ENCODE assay signal across 12 mouse cellular contexts in genomic region chr15:77581681-77582080, GRCm38 (mm10). TPM values are rescaled to one million over a fixed set of nuclear protein-coding genes. Genes with fewer than 3 reads are reported as not detected.
A peak's percentile ranks its signal among the peaks of the same experiment; 100 is the strongest.
DNase-seq lines count a peak whose midpoint lies in the region; ATAC-seq and TF ChIP-seq lines count a peak whose summit lies in the region.
"Had no signal": no experiment of that assay in that cellular context is flagged by ENCODE, and none has a peak within 500 bp of the region (broad histone marks: within the 10 kb centered on the region; RNA-seq: fewer than 3 reads in every experiment).

No protein-coding gene starts in this region.

- WGBS in hindbrain, embryonic 13.5 days = 45% methylated on average over 1 of the region's 1 CpGs
- WGBS in hindbrain, embryonic 14.5 days = 28% methylated on average over 1 of the region's 1 CpGs
- WGBS in liver, embryonic 11.5 days = 44% methylated on average over 1 of the region's 1 CpGs

- no peak overlapping the region for H3K4me2 ChIP-seq in hindbrain, embryonic 13.5 days
- no peak overlapping the region for H3K4me2 ChIP-seq in hindbrain, embryonic 14.5 days (replicated peaks)
- no peak overlapping the region for H3K4me2 ChIP-seq in liver, embryonic 11.5 days
- H3K4me2 ChIP-seq: liver, embryonic 15.5 days had no signal

- no peaks in the 10 kb centered on the region for H3K27me3 ChIP-seq in hindbrain, embryonic 13.5 days
- no peaks in the 10 kb centered on the region for H3K27me3 ChIP-seq in hindbrain, embryonic 14.5 days (ENCODE audit: control insufficient read depth, insufficient read depth, low read length)
- no peaks in the 10 kb centered on the region for H3K27me3 ChIP-seq in liver, embryonic 11.5 days (replicated peaks; ENCODE audit: control insufficient read depth, insufficient read depth, low read length)
- H3K27me3 ChIP-seq: liver, embryonic 15.5 days had no signal

- peak overlapping the region; percentile 8; the same call in 1 of the 2 replicates for H3K27ac ChIP-seq in hindbrain, embryonic 13.5 days
- H3K27ac ChIP-seq in hindbrain, embryonic 14.5 days = no peak overlapping the region
- H3K27ac ChIP-seq in cortical plate, adult 2 months (ENCODE audit: insufficient read depth, low read length) = peak overlapping the region; percentile 57; the same call in 1 of the 2 replicates
- no peak overlapping the region for H3K27ac ChIP-seq in liver, embryonic 11.5 days (ENCODE audit: low read depth, low read length)
- H3K27ac ChIP-seq: liver, embryonic 15.5 days had no signal

- H3K9me3 ChIP-seq in hindbrain, embryonic 13.5 days = no peaks in the 10 kb centered on the region
- H3K9me3 ChIP-seq in hindbrain, embryonic 14.5 days (ENCODE audit: control insufficient read depth, low read length) = 0 out of 2 replicates have a peak, but pooled peaks cover 5% of the 10 kb centered on the region
- H3K9me3 ChIP-seq in liver, embryonic 11.5 days (ENCODE audit: control insufficient read depth, low read length) = no peaks in the 10 kb centered on the region
- H3K9me3 ChIP-seq: liver, embryonic 15.5 days had no signal

- no peak for ATAC-seq in hindbrain, embryonic 13.5 days (ENCODE audit: low FRiP score)
- no peak; the same call in 1 of the 2 replicates for ATAC-seq in hindbrain, embryonic 14.5 days (ENCODE audit: low FRiP score)
- no peak for ATAC-seq in liver, embryonic 11.5 days (replicated peaks; ENCODE audit: low FRiP score)

- intact Hi-C loops in heart, postnatal 36 days (cut with DNase I) = no loop called here

- TF ChIP-seq POLR2A in cortical plate, adult 2 months (IDR thresholded peaks at IDR 0.05; ENCODE audit: extremely low read depth, insufficient read depth, low read length) = no peak

- H3K4me3 ChIP-seq in hindbrain, embryonic 13.5 days = no peak overlapping the region
- no peak overlapping the region for H3K4me3 ChIP-seq in hindbrain, embryonic 14.5 days (replicated peaks; ENCODE audit: low read length)
- no peak overlapping the region for H3K4me3 ChIP-seq in cortical plate, adult 2 months (ENCODE audit: insufficient read depth, low read length)
- H3K4me3 ChIP-seq in liver, embryonic 11.5 days (ENCODE audit: low read depth, low read length) = no peak overlapping the region
- H3K4me3 ChIP-seq: liver, embryonic 15.5 days had no signal

- DNase-seq in hindbrain, embryonic 14.5 days (ENCODE audit: low spot score) = no peak
- peak; percentile 53 to 56 for DNase-seq in heart, postnatal 36 days
- peak; percentile 40 for DNase-seq in lung, postnatal 14 days
- DNase-seq in cerebellum, adult 11 months = no peak
- DNase-seq in cerebellum, postnatal 25 days = no peak
- no peak for DNase-seq in liver, embryonic 11.5 days (ENCODE audit: low spot score)
- DNase-seq: cerebellum, adult 8-10 months had no signal

- H3K9ac ChIP-seq in hindbrain, embryonic 13.5 days = no peak overlapping the region
- no peak overlapping the region for H3K9ac ChIP-seq in hindbrain, embryonic 14.5 days
- no peak overlapping the region for H3K9ac ChIP-seq in liver, embryonic 11.5 days (ENCODE audit: low read depth, low read length)
- H3K9ac ChIP-seq: liver, embryonic 15.5 days had no signal

- no peaks in the 10 kb centered on the region for H3K36me3 ChIP-seq in hindbrain, embryonic 13.5 days
- H3K36me3 ChIP-seq in hindbrain, embryonic 14.5 days (replicated peaks; ENCODE audit: control insufficient read depth, insufficient read depth) = no peaks in the 10 kb centered on the region
- no peaks in the 10 kb centered on the region for H3K36me3 ChIP-seq in liver, embryonic 11.5 days (ENCODE audit: control insufficient read depth, insufficient read depth, low read length)
- H3K36me3 ChIP-seq: liver, embryonic 15.5 days had no signal

- no peaks in the 10 kb centered on the region for H3K4me1 ChIP-seq in hindbrain, embryonic 13.5 days (replicated peaks)
- 0 out of 2 replicates have a peak, but pooled peaks cover 4% of the 10 kb centered on the region for H3K4me1 ChIP-seq in hindbrain, embryonic 14.5 days (replicated peaks; ENCODE audit: control insufficient read depth, insufficient read depth, low read length)
- H3K4me1 ChIP-seq in cortical plate, adult 2 months (ENCODE audit: control insufficient read depth, insufficient read depth, low read length) = no peaks in the 10 kb centered on the region
- H3K4me1 ChIP-seq in liver, embryonic 11.5 days (replicated peaks; ENCODE audit: control insufficient read depth, insufficient read depth, low read length) = no peaks in the 10 kb centered on the region
- H3K4me1 ChIP-seq: liver, embryonic 15.5 days had no signal

- TF ChIP-seq CTCF in cortical plate, adult 2 months (IDR thresholded peaks at IDR 0.05; ENCODE audit: extremely low read depth, insufficient read depth, low read length) = no peak

RNA-seq across cellular contexts. Expression of gene Apol10b, which starts 14.2 kb away (rescaled TPM):
- 0.06 TPM in 1 of 2 replicates, not detected in the other for polyA plus RNA-seq in hindbrain, embryonic 13.5 days (2015; fragmentation: Nextera tagmentation; extraction: Ambion mirVana)
- polyA plus RNA-seq in hindbrain, embryonic 14.5 days (2014; fragmentation: Nextera tagmentation; extraction: Ambion mirVana) = 0.09 TPM in 1 of 2 replicates, not detected in the other
- 0.21 and 0.28 TPM in 2 replicates for polyA plus RNA-seq in cortical plate, adult 2 months (2012; rRNA removed)
- 1 to 10 TPM; 1.6 to 1.7 TPM for total RNA-seq in heart, postnatal 36 days (2021)
- not detected in 2 replicates for polyA plus RNA-seq in liver, embryonic 11.5 days (2014; fragmentation: Nextera tagmentation; extraction: Ambion mirVana)
- total RNA-seq: hematopoietic stem cell, adult 5-6 weeks had no signal
- polyA plus RNA-seq: liver, embryonic 15.5 days had no signal

RNA-seq across cellular contexts. Expression of gene Gm36245, which starts 17.4 kb away (rescaled TPM):
- not detected in 2 replicates for polyA plus RNA-seq in hindbrain, embryonic 13.5 days (2015; fragmentation: Nextera tagmentation; extraction: Ambion mirVana)
- polyA plus RNA-seq in hindbrain, embryonic 14.5 days (2014; fragmentation: Nextera tagmentation; extraction: Ambion mirVana) = not detected in 2 replicates
- polyA plus RNA-seq in cortical plate, adult 2 months (2012; rRNA removed) = not detected in 2 replicates
- not detected for total RNA-seq in heart, postnatal 36 days (2021)
- polyA plus RNA-seq in liver, embryonic 11.5 days (2014; fragmentation: Nextera tagmentation; extraction: Ambion mirVana) = not detected in 2 replicates
- total RNA-seq: CH12.LX; hematopoietic stem cell, adult 5-6 weeks had no signal
- polyA plus RNA-seq: liver, embryonic 15.5 days had no signal

RNA-seq across cellular contexts. Expression of gene 1700025B11Rik, which starts 20.0 kb away (rescaled TPM):
- polyA plus RNA-seq in hindbrain, embryonic 13.5 days (2015; fragmentation: Nextera tagmentation; extraction: Ambion mirVana) = not detected in 2 replicates
- not detected in 2 replicates for polyA plus RNA-seq in hindbrain, embryonic 14.5 days (2014; fragmentation: Nextera tagmentation; extraction: Ambion mirVana)
- polyA plus RNA-seq in cortical plate, adult 2 months (2012; rRNA removed) = not detected in 2 replicates
- not detected for total RNA-seq in heart, postnatal 36 days (2021)
- not detected in 2 replicates for polyA plus RNA-seq in liver, embryonic 11.5 days (2014; fragmentation: Nextera tagmentation; extraction: Ambion mirVana)
- total RNA-seq: CH12.LX; hematopoietic stem cell, adult 5-6 weeks had no signal
- polyA plus RNA-seq: liver, embryonic 15.5 days had no signal

RNA-seq across cellular contexts. Expression of gene Apol7c, which starts 48.6 kb away (rescaled TPM):
- not detected in 2 replicates for polyA plus RNA-seq in hindbrain, embryonic 13.5 days (2015; fragmentation: Nextera tagmentation; extraction: Ambion mirVana)
- not detected in 2 replicates for polyA plus RNA-seq in hindbrain, embryonic 14.5 days (2014; fragmentation: Nextera tagmentation; extraction: Ambion mirVana)
- not detected in 2 replicates for polyA plus RNA-seq in cortical plate, adult 2 months (2012; rRNA removed)
- total RNA-seq in heart, postnatal 36 days (2021) = not detected
- polyA plus RNA-seq in liver, embryonic 11.5 days (2014; fragmentation: Nextera tagmentation; extraction: Ambion mirVana) = 0.08 TPM in 1 of 2 replicates, not detected in the other
- total RNA-seq: CH12.LX; hematopoietic stem cell, adult 5-6 weeks had no signal
- polyA plus RNA-seq: liver, embryonic 15.5 days had no signal

Comparison
In these comparisons a context has a peak if more than half of its experiments do, and no peak if none do; other contexts are left out.
1. H3K27ac ChIP-seq: peak in hindbrain, embryonic 13.5 days (single experiment) and cortical plate, adult 2 months (single experiment); none in hindbrain, embryonic 14.5 days (single experiment) and liver, embryonic 11.5 days (single experiment).
2. DNase-seq: peak in heart, postnatal 36 days (2 of 2) and lung, postnatal 14 days (single experiment); none in hindbrain, embryonic 14.5 days (single experiment), cerebellum, adult 11 months (single experiment), cerebellum, postnatal 25 days (0 of 2) and liver, embryonic 11.5 days (single experiment).